Mouse (Mus musculus) liver, embryonic 13.5 days (tissue): ENCODE data around the gene Slc25a13. TPM values are rescaled to one million over a fixed set of nuclear protein-coding genes. Genes with fewer than 3 reads are reported as not detected.

Experiments used
- ATAC-seq: fragments of 200-750 bp; cut with Nextera tagmentation; 2 replicates; pipeline ENCODE4 v1.8.0; 2017; ENCODE audit warnings: low read depth, mild to moderate bottlenecking, moderate number of reproducible peaks, moderate library complexity
- DNase-seq: peaks from one replicate; pipeline ENCODE4 v3.0.0; 2022
- H3K27ac ChIP-seq: fragments of 300-500 bp; sonication (generic); 2 replicates; pipeline ENCODE4 v1.5.1; 2015; ENCODE audit warnings: moderate library complexity, mild to moderate bottlenecking, inconsistent platforms
- H3K27me3 ChIP-seq: fragments of 300-500 bp; sonication (generic); 2 replicates; pipeline ENCODE4 v1.6.1; 2015; ENCODE audit warnings: mild to moderate bottlenecking, inconsistent platforms
- H3K36me3 ChIP-seq: fragments of 300-500 bp; sonication (generic); 2 replicates; pipeline ENCODE4 v1.6.1; 2015; ENCODE audit warnings: mild to moderate bottlenecking, inconsistent platforms
- H3K4me1 ChIP-seq: fragments of 300-500 bp; sonication (generic); replicated peaks from 2 replicates; pipeline ENCODE4 v1.6.1; 2015; ENCODE audit warnings: inconsistent platforms
- H3K4me2 ChIP-seq: fragments of 300-500 bp; sonication (generic); 2 replicates; pipeline ENCODE4 v1.6.1; 2015; ENCODE audit warnings: inconsistent platforms, mild to moderate bottlenecking, moderate library complexity
- H3K4me3 ChIP-seq: fragments of 300-500 bp; sonication (generic); replicated peaks from 2 replicates; pipeline ENCODE4 v1.5.1; 2015; ENCODE audit warnings: mild to moderate bottlenecking, inconsistent platforms
- H3K9ac ChIP-seq: fragments of 300-500 bp; sonication (generic); 2 replicates; pipeline ENCODE4 v1.6.1; 2015; ENCODE audit warnings: mild to moderate bottlenecking, inconsistent platforms
- H3K9me3 ChIP-seq: fragments of 300-500 bp; sonication (generic); replicated peaks from 2 replicates; pipeline ENCODE4 v1.6.1; 2016; ENCODE audit warnings: inconsistent platforms
- WGBS: fragments of 180-500 bp; shearing (Covaris S2); methylation state at CpG from one replicate; pipeline ENCODE4 v1.1.7; 2015; ENCODE audit not compliant: insufficient replicate concordance; 5-methylcytosine and 5-hydroxymethylcytosine counted together
- polyA plus RNA-seq: library from polyadenylated mRNA; unstranded; fragments of >200 nt; fragmentation: Nextera tagmentation; extraction: Ambion mirVana; gene quantifications from 2 replicates; pipeline ENCODE4 v1.2.1, GENCODE M21; 2015

Gene Slc25a13
- polyA plus RNA-seq, 1 experiment from 2014 or later, result 30.1 TPM

- no peak for ATAC-seq
- WGBS, result 79% methylated on average over 10 of the region's 10 CpGs
- no peaks in the 10 kb centered on the region for H3K4me1 ChIP-seq
These were observed 49.4 kb downstream of the Slc25a13 start for GRCm38 (mm10) chr6:6167339-6168126.

GRCm38 (mm10) chr6:6162993-6163623 is 53.9 kb downstream of the Slc25a13 start:
- H3K27ac ChIP-seq, result no peak overlapping the region
- no peak overlapping the region for H3K4me3 ChIP-seq
- no peak overlapping the region for H3K4me2 ChIP-seq
- 0 out of 2 replicates have a peak, but pooled peaks cover 4% of the 10 kb centered on the region for H3K4me1 ChIP-seq
- H3K9me3 ChIP-seq, result no peaks in the 10 kb centered on the region
- no peaks in the 10 kb centered on the region for H3K27me3 ChIP-seq
- ATAC-seq (no peak), DNase-seq (no peak)
- no peaks in the 10 kb centered on the region for H3K36me3 ChIP-seq
- no peak overlapping the region for H3K9ac ChIP-seq
- WGBS, result 73% methylated on average over 7 of the region's 7 CpGs

More at GRCm38 (mm10) chr6:6167339-6168126, 49.4 kb downstream of the Slc25a13 start:
- no peak overlapping the region for H3K9ac ChIP-seq
- no peak overlapping the region for H3K27ac ChIP-seq
- H3K4me3 ChIP-seq, result no peak overlapping the region
- 0 out of 2 replicates have a peak, but pooled peaks cover 5% of the 10 kb centered on the region for H3K36me3 ChIP-seq
- H3K4me2 ChIP-seq, result no peak overlapping the region
- H3K27me3 ChIP-seq, result no peaks in the 10 kb centered on the region
- no peaks in the 10 kb centered on the region for H3K9me3 ChIP-seq
- no peak for DNase-seq

GRCm38 (mm10) chr6:6162146-6162545 is 54.8 kb downstream of the Slc25a13 start:
- H3K27me3 ChIP-seq, result no peaks in the 10 kb centered on the region
- 73% methylated on average over 6 of the region's 6 CpGs for WGBS
- no peak overlapping the region for H3K4me2 ChIP-seq
- H3K9ac ChIP-seq, result no peak overlapping the region
- ATAC-seq (no peak), DNase-seq (no peak)
- H3K4me3 ChIP-seq, result no peak overlapping the region
- H3K27ac ChIP-seq, result no peak overlapping the region
- no peaks in the 10 kb centered on the region for H3K9me3 ChIP-seq
- no peaks in the 10 kb centered on the region for H3K36me3 ChIP-seq
- 0 out of 2 replicates have a peak, but pooled peaks cover 4% of the 10 kb centered on the region for H3K4me1 ChIP-seq

- DNase-seq, result no peak
- no peak overlapping the region for H3K4me3 ChIP-seq
- no peaks in the 10 kb centered on the region for H3K36me3 ChIP-seq
- H3K27me3 ChIP-seq, result no peaks in the 10 kb centered on the region
- 74% methylated on average over 7 of the region's 7 CpGs for whole genome bisulfite sequencing
- no peak overlapping the region for H3K4me2 ChIP-seq
- no peak overlapping the region for H3K9ac ChIP-seq
- no peak overlapping the region for H3K27ac ChIP-seq
- H3K9me3 ChIP-seq, result no peaks in the 10 kb centered on the region
- H3K4me1 ChIP-seq, result 0 out of 2 replicates have a peak, but pooled peaks cover 4% of the 10 kb centered on the region
- ATAC-seq, result no peak
These were observed 56.1 kb downstream of the Slc25a13 start for GRCm38 (mm10) chr6:6160645-6161426.

GRCm38 (mm10) chr6:6159221-6159859 is 57.6 kb downstream of the Slc25a13 start:
- ATAC-seq, result no peak
- H3K4me2 ChIP-seq, result no peak overlapping the region
- no peaks in the 10 kb centered on the region for H3K27me3 ChIP-seq
- H3K4me1 ChIP-seq, result 0 out of 2 replicates have a peak, but pooled peaks cover 4% of the 10 kb centered on the region
- H3K9me3 ChIP-seq, result no peaks in the 10 kb centered on the region
- no peaks in the 10 kb centered on the region for H3K36me3 ChIP-seq
- no peak for DNase-seq
- no peak overlapping the region for H3K27ac ChIP-seq
- no peak overlapping the region for H3K9ac ChIP-seq
- WGBS, result 50% methylated on average over 7 of the region's 7 CpGs
- no peak overlapping the region for H3K4me3 ChIP-seq

GRCm38 (mm10) chr6:6153426-6153825 is 63.5 kb downstream of the Slc25a13 start:
- 66% methylated on average over 10 of the region's 10 CpGs for WGBS
- no peak overlapping the region for H3K4me2 ChIP-seq
- H3K9ac ChIP-seq, result no peak overlapping the region
- ATAC-seq (no peak), DNase-seq (no peak)
- H3K4me3 ChIP-seq, result no peak overlapping the region
- H3K9me3 ChIP-seq, result no peaks in the 10 kb centered on the region
- H3K4me1 ChIP-seq, result peaks cover 7% of the 10 kb centered on the region; the same call in 1 of the 2 replicates
- no peak overlapping the region for H3K27ac ChIP-seq
- H3K27me3 ChIP-seq, result no peaks in the 10 kb centered on the region
- peaks cover 4% of the 10 kb centered on the region for H3K36me3 ChIP-seq

GRCm38 (mm10) chr6:6150811-6151210 is 66.2 kb downstream of the Slc25a13 start:
- Histone ChIP-seq H3K27me3 (no peaks in the 10 kb centered on the region), H3K9me3 (no peaks in the 10 kb centered on the region), H3K4me3 (no peak overlapping the region), H3K9ac (no peak overlapping the region), H3K36me3 (peaks cover 7% of the 10 kb centered on the region), H3K4me2 (no peak overlapping the region), H3K27ac (no peak overlapping the region), H3K4me1 (peaks cover 7% of the 10 kb centered on the region; the same call in 1 of the 2 replicates)
- 81% methylated on average over 6 of the region's 6 CpGs for WGBS
- DNase-seq (no peak), ATAC-seq (no peak)

GRCm38 (mm10) chr6:6149751-6150150 is 67.2 kb downstream of the Slc25a13 start:
- no peak overlapping the region for H3K27ac ChIP-seq
- 0 out of 2 replicates have a peak, but pooled peaks have one; percentile 34 for ATAC-seq
- H3K4me3 ChIP-seq, result no peak overlapping the region
- no peak overlapping the region for H3K9ac ChIP-seq
- no peaks in the 10 kb centered on the region for H3K9me3 ChIP-seq
- no peak for DNase-seq
- no peak overlapping the region for H3K4me2 ChIP-seq
- H3K4me1 ChIP-seq, result peaks cover 7% of the 10 kb centered on the region; the same call in 1 of the 2 replicates
- H3K36me3 ChIP-seq, result peaks cover 7% of the 10 kb centered on the region
- no peaks in the 10 kb centered on the region for H3K27me3 ChIP-seq
- 61% methylated on average over 2 of the region's 2 CpGs for WGBS

GRCm38 (mm10) chr6:6149329-6149728 is 67.6 kb downstream of the Slc25a13 start:
- ATAC-seq, result 0 out of 2 replicates have a peak, but pooled peaks have one; percentile 39
- Histone ChIP-seq H3K36me3 (peaks cover 7% of the 10 kb centered on the region), H3K27ac (no peak overlapping the region), H3K9me3 (no peaks in the 10 kb centered on the region), H3K9ac (no peak overlapping the region), H3K4me2 (no peak overlapping the region), H3K4me3 (no peak overlapping the region), H3K4me1 (peaks cover 7% of the 10 kb centered on the region; the same call in 1 of the 2 replicates), H3K27me3 (no peaks in the 10 kb centered on the region)
- DNase-seq, result no peak
- 27% methylated on average over 3 of the region's 3 CpGs for WGBS

- ATAC-seq, result no peak
- H3K27me3 ChIP-seq, result no peaks in the 10 kb centered on the region
- WGBS, result 76% methylated on average over 13 of the region's 13 CpGs
These were observed 71.6 kb downstream of the Slc25a13 start for GRCm38 (mm10) chr6:6145412-6145811.

More at GRCm38 (mm10) chr6:6145412-6145811, 71.6 kb downstream of the Slc25a13 start:
- Histone ChIP-seq H3K4me1 (peaks cover 7% of the 10 kb centered on the region; the same call in 1 of the 2 replicates), H3K9me3 (no peaks in the 10 kb centered on the region), H3K36me3 (peaks cover 3% of the 10 kb centered on the region; the same call in 1 of the 2 replicates), H3K27ac (no peak overlapping the region), H3K4me2 (no peak overlapping the region), H3K4me3 (no peak overlapping the region), H3K9ac (no peak overlapping the region)
- DNase-seq, result no peak
